Mouse (Mus musculus) adrenal gland, postnatal 36 days (tissue): ENCODE results near the gene Mia3. TPM values are rescaled to one million over a fixed set of nuclear protein-coding genes. Genes with fewer than 3 reads are reported as not detected.
A peak's percentile ranks its signal among the peaks of the same experiment; 100 is the strongest.
"Not testable (repeated sequence)": the region's sequence is repeated elsewhere in the genome, so short reads cannot be mapped to it uniquely, and the experiment has no call there.

ENCODE experiments used
- DNase-seq, 2 experiments: peaks; one replicate each; pipeline ENCODE4 v3.0.0; 2021; ENCODE audit warnings: mixed read lengths in 1 of 2
- total RNA-seq, 2 experiments: library from RNA; stranded (reverse); gene quantifications; 2 replicates each; pipeline ENCODE4 v1.2.3; 2021

Gene Mia3
- total RNA-seq, 2 experiments from 2014 or later: 174 to 204 TPM

- peak; percentile 93 to 94 for DNase-seq
Measured at GRCm38 (mm10) chr1:183344886-183345816, 24.2 kb downstream of the Mia3 start.

GRCm38 (mm10) chr1:183342902-183343301 lies 26.5 kb downstream of the Mia3 start:
- DNase-seq: not testable (repeated sequence)

GRCm38 (mm10) chr1:183327171-183327570 lies 42.2 kb downstream of the Mia3 start:
- peak; percentile 36 to 43 for DNase-seq

- DNase-seq: no peak
Measured at GRCm38 (mm10) chr1:183324433-183324832, 44.9 kb downstream of the Mia3 start.

GRCm38 (mm10) chr1:183323923-183324322 lies 45.4 kb downstream of the Mia3 start:
- DNase-seq: no peak

GRCm38 (mm10) chr1:183322496-183322895 lies 46.9 kb downstream of the Mia3 start:
- not testable (repeated sequence) for DNase-seq

- DNase-seq: no peak
Measured at GRCm38 (mm10) chr1:183320708-183321107, 48.6 kb downstream of the Mia3 start.

GRCm38 (mm10) chr1:183315783-183316182 lies 53.6 kb downstream of the Mia3 start:
- no peak for DNase-seq

GRCm38 (mm10) chr1:183312076-183312475 lies 57.3 kb downstream of the Mia3 start:
- no peak for DNase-seq

GRCm38 (mm10) chr1:183309601-183310000 lies 59.8 kb downstream of the Mia3 start:
- DNase-seq: not testable (repeated sequence)

GRCm38 (mm10) chr1:183308476-183308875 lies 60.9 kb downstream of the Mia3 start:
- no peak for DNase-seq

- DNase-seq: no peak
Measured at GRCm38 (mm10) chr1:183307555-183307954, 61.8 kb downstream of the Mia3 start.

GRCm38 (mm10) chr1:183299161-183299560 lies 70.2 kb downstream of the Mia3 start:
- DNase-seq: peak; percentile 71 to 78

- DNase-seq: peak; percentile 33 to 43
Measured at GRCm38 (mm10) chr1:183297886-183298489, 71.4 kb downstream of the Mia3 start.

GRCm38 (mm10) chr1:183297473-183297885 lies 71.9 kb downstream of the Mia3 start:
- DNase-seq: no peak

- peak; percentile 98 to 99 for DNase-seq
Measured at GRCm38 (mm10) chr1:183296877-183297383, 72.4 kb downstream of the Mia3 start, which contains the start of gene Brox. Brox (minus strand) TSS chr1:183297269.

- peak; percentile 50 to 54 for DNase-seq
Measured at GRCm38 (mm10) chr1:183296465-183296864, 72.9 kb downstream of the Mia3 start, which contains the start of gene Aida. Aida (plus strand) TSS chr1:183296590.

GRCm38 (mm10) chr1:183289576-183289975 lies 79.8 kb downstream of the Mia3 start:
- DNase-seq: no peak

- DNase-seq: no peak
Measured at GRCm38 (mm10) chr1:183288351-183288750, 81.0 kb downstream of the Mia3 start.
